8 mouse cellular contexts compared by ENCODE assay signal in genomic region chr13:35486125-35486524, GRCm38 (mm10).
A peak's percentile ranks its signal among the peaks of the same experiment; 100 is the strongest.
DNase-seq lines count a peak whose midpoint lies in the region; ATAC-seq and TF ChIP-seq lines count a peak whose summit lies in the region.
"Had no signal": no experiment of that assay in that cellular context is flagged by ENCODE, and none has a peak within 500 bp of the region (broad histone marks: within the 10 kb centered on the region; RNA-seq: fewer than 3 reads in every experiment).

No protein-coding gene starts in this region.

- intact Hi-C loops in heart, postnatal 25 days (cut with DNase I) = no loop called here
- intact Hi-C loops in left cerebral cortex, postnatal 25 days (cut with DNase I) = no loop called here

- H3K9me3 ChIP-seq in heart, embryonic 16.5 days (replicated peaks; ENCODE audit: control insufficient read depth, low read length) = 0 out of 2 replicates have a peak, but pooled peaks cover 2% of the 10 kb centered on the region
- H3K9me3 ChIP-seq in limb, embryonic 15.5 days = no peaks in the 10 kb centered on the region

- H3K4me3 ChIP-seq in heart, embryonic 16.5 days (ENCODE audit: low read length) = no peak overlapping the region
- H3K4me3 ChIP-seq in limb, embryonic 15.5 days = no peak overlapping the region

- peaks cover 2% of the 10 kb centered on the region; the same call in 1 of the 2 replicates for H3K36me3 ChIP-seq in heart, embryonic 16.5 days (ENCODE audit: control insufficient read depth, insufficient read depth)
- no peaks in the 10 kb centered on the region for H3K36me3 ChIP-seq in limb, embryonic 15.5 days

- peak; percentile 93 for ATAC-seq in heart, embryonic 16.5 days (replicated peaks; ENCODE audit: extremely low read depth, insufficient read depth, low FRiP score)
- peak; percentile 85; the same call in 1 of the 2 replicates for ATAC-seq in limb, embryonic 15.5 days (ENCODE audit: insufficient number of reproducible peaks, low FRiP score, low TSS enrichment, low read depth)

- H3K27me3 ChIP-seq in heart, embryonic 16.5 days (ENCODE audit: control insufficient read depth, insufficient read depth, low read length) = no peaks in the 10 kb centered on the region
- no peaks in the 10 kb centered on the region for H3K27me3 ChIP-seq in limb, embryonic 15.5 days

- TF ChIP-seq CTCF in brain, embryonic 14.5 days (IDR thresholded peaks at IDR 0.05; ENCODE audit: borderline replicate concordance, extremely low read depth, insufficient read depth, insufficient read length) = no peak

- H3K27ac ChIP-seq in heart, embryonic 16.5 days (ENCODE audit: low read length) = peak overlapping the region; percentile 11; the same call in 1 of the 2 replicates
- no peak overlapping the region for H3K27ac ChIP-seq in limb, embryonic 15.5 days
- H3K27ac ChIP-seq: macrophage had no signal

- no peak overlapping the region for H3K4me2 ChIP-seq in heart, embryonic 16.5 days (ENCODE audit: low read depth, low read length)
- no peak overlapping the region for H3K4me2 ChIP-seq in limb, embryonic 15.5 days

- no peak for DNase-seq in heart, postnatal 25 days (ENCODE audit: low spot score)
- peak; percentile 24 for DNase-seq in NIH3T3 (ENCODE audit: low read depth)
- peak; percentile 64 for DNase-seq in brain, embryonic 14.5 days (ENCODE audit: low read depth)
- DNase-seq in urinary bladder, adult 2 months (ENCODE audit: low spot score) = no peak
- DNase-seq in left cerebral cortex, postnatal 25 days (ENCODE audit: low spot score in 2 of 2) = no peak

- peaks cover 5% of the 10 kb centered on the region for H3K4me1 ChIP-seq in heart, embryonic 16.5 days (ENCODE audit: control insufficient read depth, insufficient read depth, low read length)
- H3K4me1 ChIP-seq in limb, embryonic 15.5 days = no peaks in the 10 kb centered on the region

- H3K9ac ChIP-seq in heart, embryonic 16.5 days (ENCODE audit: low read length) = no peak overlapping the region
- H3K9ac ChIP-seq in limb, embryonic 15.5 days = no peak overlapping the region

- TF ChIP-seq POLR2A in brain, embryonic 14.5 days (IDR thresholded peaks at IDR 0.05; ENCODE audit: borderline replicate concordance, extremely low read depth, insufficient read depth, insufficient read length, poor library complexity, severe bottlenecking) = no peak

- WGBS in heart, embryonic 16.5 days = 54% methylated on average over 4 of the region's 4 CpGs
- WGBS in limb, embryonic 15.5 days = 60% methylated on average over 4 of the region's 4 CpGs

Comparison
In these comparisons a context has a peak if more than half of its experiments do, and no peak if none do; other contexts are left out.
1. DNase-seq: peak in NIH3T3 (single experiment) and brain, embryonic 14.5 days (single experiment); none in heart, postnatal 25 days (single experiment), urinary bladder, adult 2 months (single experiment) and left cerebral cortex, postnatal 25 days (0 of 2).